Mouse (Mus musculus): ENCODE measurements around the gene Laptm4a. TPM values are rescaled to one million over a fixed set of nuclear protein-coding genes. Genes with fewer than 3 reads are reported as not detected.

The Laptm4a gene
- total and polyA plus RNA-seq, 2 experiments, result 155 to 197 TPM

- TF ChIP-seq POLR2A (IDR thresholded peaks at IDR 0.05; ENCODE audit: extremely low read depth, insufficient read depth, low read length) (no peak), CTCF (IDR thresholded peaks at IDR 0.05; ENCODE audit: low read depth, low read length) (no peak)
- Histone ChIP-seq H3K27ac (replicated peaks; ENCODE audit: insufficient read depth, low read depth, low read length) (no peak overlapping the region), H3K9ac (ENCODE audit: low read depth, low read length) (no peak overlapping the region), H3K27me3 (ENCODE audit: control insufficient read depth, insufficient read depth, low read length) (peaks cover 3% of the 10 kb centered on the region), H3K79me2 (ENCODE audit: control insufficient read depth, insufficient read depth, low read length) (no peaks in the 10 kb centered on the region), H3K36me3 (ENCODE audit: control insufficient read depth, insufficient read depth, low read length) (no peaks in the 10 kb centered on the region), H3K4me3 (ENCODE audit: insufficient read depth, low read depth, low read length) (no peak overlapping the region), H3K4me1 (ENCODE audit: control insufficient read depth, insufficient read depth, low read length) (no peaks in the 10 kb centered on the region)
- no peak for DNase-seq (ENCODE audit: extremely low read depth, low read depth, low spot score)
- WGBS, result 92% methylated on average over 10 of the region's 10 CpGs
These were observed 31.7 kb downstream of the Laptm4a start for GRCm38 (mm10) chr12:8953136-8953535.

GRCm38 (mm10) chr12:8954161-8954561, 32.7 kb downstream of the Laptm4a start:
- TF ChIP-seq POLR2A (IDR thresholded peaks at IDR 0.05; ENCODE audit: extremely low read depth, insufficient read depth, low read length), result no peak
- 58% methylated on average over 9 of the region's 9 CpGs for WGBS

GRCm38 (mm10) chr12:8961607-8962316, 40.3 kb downstream of the Laptm4a start:
- DNase-seq (ENCODE audit: extremely low read depth, low read depth, low spot score), result no peak
- Histone ChIP-seq H3K79me2 (ENCODE audit: control insufficient read depth, insufficient read depth, low read length) (no peaks in the 10 kb centered on the region), H3K9ac (ENCODE audit: low read depth, low read length) (no peak overlapping the region), H3K4me1 (ENCODE audit: control insufficient read depth, insufficient read depth, low read length) (no peaks in the 10 kb centered on the region), H3K4me3 (ENCODE audit: insufficient read depth, low read depth, low read length) (no peak overlapping the region), H3K27me3 (ENCODE audit: control insufficient read depth, insufficient read depth, low read length) (no peaks in the 10 kb centered on the region), H3K36me3 (ENCODE audit: control insufficient read depth, insufficient read depth, low read length) (no peaks in the 10 kb centered on the region), H3K27ac (replicated peaks; ENCODE audit: insufficient read depth, low read depth, low read length) (no peak overlapping the region)
- no peak for TF ChIP-seq CTCF (IDR thresholded peaks at IDR 0.05; ENCODE audit: low read depth, low read length)
- TF ChIP-seq POLR2A (IDR thresholded peaks at IDR 0.05; ENCODE audit: extremely low read depth, insufficient read depth, low read length), result no peak
- 85% methylated on average over 9 of the region's 9 CpGs for WGBS

More at GRCm38 (mm10) chr12:8954161-8954561, 32.7 kb downstream of the Laptm4a start:
- no peak for DNase-seq (ENCODE audit: extremely low read depth, low read depth, low spot score)
- H3K4me3 ChIP-seq (ENCODE audit: insufficient read depth, low read depth, low read length), result no peak overlapping the region
- H3K79me2 ChIP-seq (ENCODE audit: control insufficient read depth, insufficient read depth, low read length), result no peaks in the 10 kb centered on the region
- no peak overlapping the region for H3K27ac ChIP-seq (replicated peaks; ENCODE audit: insufficient read depth, low read depth, low read length)
- no peaks in the 10 kb centered on the region for H3K36me3 ChIP-seq (ENCODE audit: control insufficient read depth, insufficient read depth, low read length)
- no peaks in the 10 kb centered on the region for H3K27me3 ChIP-seq (ENCODE audit: control insufficient read depth, insufficient read depth, low read length)
- H3K9ac ChIP-seq (ENCODE audit: low read depth, low read length), result no peak overlapping the region
- H3K4me1 ChIP-seq (ENCODE audit: control insufficient read depth, insufficient read depth, low read length), result no peaks in the 10 kb centered on the region

GRCm38 (mm10) chr12:8969828-8970227, 48.4 kb downstream of the Laptm4a start:
- DNase-seq (ENCODE audit: extremely low read depth, low read depth, low spot score), result no peak
- no peak for TF ChIP-seq CTCF (IDR thresholded peaks at IDR 0.05; ENCODE audit: low read depth, low read length)
- no peak for TF ChIP-seq POLR2A (IDR thresholded peaks at IDR 0.05; ENCODE audit: extremely low read depth, insufficient read depth, low read length)
- 44% methylated on average over 9 of the region's 9 CpGs for whole genome bisulfite sequencing
- Histone ChIP-seq H3K27me3 (ENCODE audit: control insufficient read depth, insufficient read depth, low read length) (no peaks in the 10 kb centered on the region), H3K4me1 (ENCODE audit: control insufficient read depth, insufficient read depth, low read length) (peaks cover 3% of the 10 kb centered on the region; the same call in 1 of the 2 replicates), H3K9ac (ENCODE audit: low read depth, low read length) (no peak overlapping the region), H3K4me3 (ENCODE audit: insufficient read depth, low read depth, low read length) (no peak overlapping the region), H3K36me3 (ENCODE audit: control insufficient read depth, insufficient read depth, low read length) (no peaks in the 10 kb centered on the region), H3K79me2 (ENCODE audit: control insufficient read depth, insufficient read depth, low read length) (no peaks in the 10 kb centered on the region), H3K27ac (replicated peaks; ENCODE audit: insufficient read depth, low read depth, low read length) (no peak overlapping the region)

- H3K9ac ChIP-seq (ENCODE audit: low read depth, low read length), result peak within 1 kb of the TSS; percentile 59
- no peaks in the 10 kb centered on the region for H3K27me3 ChIP-seq (ENCODE audit: control insufficient read depth, insufficient read depth, low read length)
- H3K4me1 ChIP-seq (ENCODE audit: control insufficient read depth, insufficient read depth, low read length), result peaks cover 3% of the 10 kb centered on the region; the same call in 1 of the 2 replicates
- peak within 1 kb of the TSS; percentile 63 for H3K4me3 ChIP-seq (ENCODE audit: insufficient read depth, low read depth, low read length)
- no peak within 1 kb of the TSS for H3K27ac ChIP-seq (replicated peaks; ENCODE audit: insufficient read depth, low read depth, low read length)
- H3K36me3 ChIP-seq (ENCODE audit: control insufficient read depth, insufficient read depth, low read length), result peaks cover 3% of the 10 kb centered on the region; the same call in 1 of the 2 replicates
- peak; percentile 73 for DNase-seq (ENCODE audit: extremely low read depth, low read depth, low spot score)
- H3K79me2 ChIP-seq (ENCODE audit: control insufficient read depth, insufficient read depth, low read length), result no peaks in the 10 kb centered on the region
- no peak for TF ChIP-seq CTCF (IDR thresholded peaks at IDR 0.05; ENCODE audit: low read depth, low read length)
- TF ChIP-seq POLR2A (IDR thresholded peaks at IDR 0.05; ENCODE audit: extremely low read depth, insufficient read depth, low read length), result 0 out of 2 replicates have a peak, but pooled peaks have one; percentile 29
- under 1% methylated on average over 45 of the region's 45 CpGs for WGBS
These were observed 52.5 kb downstream of the Laptm4a start, which contains the start of gene Wdr35 for GRCm38 (mm10) chr12:8973820-8974465. Wdr35 (plus strand) TSS chr12:8973892.
